In the genomic region with DNA sequence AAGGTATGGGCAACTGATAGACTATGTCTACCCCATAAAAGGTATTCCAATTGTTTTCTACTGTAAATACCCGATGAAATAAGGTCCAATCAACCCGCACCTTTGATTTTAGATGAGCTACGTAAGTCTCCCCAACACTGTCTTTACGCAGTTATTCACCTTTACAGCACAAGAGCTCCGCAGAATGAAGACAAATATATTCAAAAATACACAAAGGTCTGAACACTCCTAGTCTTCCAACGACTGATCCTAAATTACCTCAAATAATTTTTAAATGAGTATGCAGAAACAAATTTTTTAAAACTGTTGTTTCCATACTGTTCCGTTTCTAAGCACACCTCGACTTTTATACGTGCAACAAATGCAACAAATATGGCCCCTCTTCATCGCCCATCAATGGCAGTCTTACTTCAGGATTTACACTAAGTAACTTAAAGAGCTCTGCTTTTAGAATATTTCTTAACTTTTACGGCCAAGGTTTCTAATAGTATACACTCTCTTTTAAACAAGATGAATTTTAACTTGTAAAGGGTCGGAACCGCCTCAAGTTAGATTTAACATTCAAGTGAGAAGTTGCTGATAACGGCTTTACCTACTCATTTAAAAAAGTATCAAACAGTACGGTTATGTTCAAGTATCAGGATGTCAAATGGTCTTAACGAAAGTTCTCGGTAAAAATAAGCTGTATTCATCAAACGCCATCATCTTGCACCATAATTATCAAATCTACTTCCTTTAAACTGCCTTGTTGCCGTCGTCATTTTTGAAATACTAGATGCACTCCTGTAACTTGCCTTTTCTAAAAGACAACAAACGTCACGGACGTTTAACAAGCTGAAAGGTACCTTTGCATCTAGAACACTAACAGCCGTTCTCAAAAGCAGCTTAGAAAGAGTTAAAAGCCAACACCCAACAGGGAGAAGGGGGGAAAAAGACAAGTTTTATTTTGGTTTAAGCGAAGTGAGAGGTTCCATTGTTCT, we compare ENCODE assay signal across 8 mouse cellular contexts. TPM values are rescaled to one million over a fixed set of nuclear protein-coding genes. Genes with fewer than 3 reads are reported as not detected.
DNase-seq lines count a peak whose midpoint lies in the region; ATAC-seq and TF ChIP-seq lines count a peak whose summit lies in the region.

No protein-coding gene starts in this region.

- TF ChIP-seq CTCF in liver, adult 2 months (IDR thresholded peaks at IDR 0.05; ENCODE audit: low read depth, low read length) = no peak
- no peak for TF ChIP-seq CTCF in liver, postnatal 0 days (IDR thresholded peaks at IDR 0.05; ENCODE audit: low read depth)

- H3K36me3 ChIP-seq in liver, adult 2 months (ENCODE audit: control insufficient read depth, insufficient read depth, low read length) = peaks cover 7% of the 10 kb centered on the region
- no peaks in the 10 kb centered on the region for H3K36me3 ChIP-seq in forebrain, embryonic 16.5 days (ENCODE audit: control insufficient read depth, insufficient read depth)
- H3K36me3 ChIP-seq in liver, postnatal 0 days (replicated peaks; ENCODE audit: insufficient read depth, low read length) = peaks cover 9% of the 10 kb centered on the region

- H3K9ac ChIP-seq in liver, adult 2 months (ENCODE audit: low read depth, low read length) = peak overlapping the region; percentile 94
- peak overlapping the region; percentile 100 for H3K9ac ChIP-seq in forebrain, embryonic 16.5 days (replicated peaks; ENCODE audit: low read depth, low read length)
- H3K9ac ChIP-seq in liver, postnatal 0 days (replicated peaks) = peak overlapping the region; percentile 100

- peak overlapping the region; percentile 97 for H3K4me3 ChIP-seq in liver, adult 2 months (ENCODE audit: insufficient read depth, low read depth, low read length)
- peak overlapping the region; percentile 94 for H3K4me3 ChIP-seq in forebrain, embryonic 16.5 days (replicated peaks; ENCODE audit: low read length)
- peak overlapping the region; percentile 95 for H3K4me3 ChIP-seq in liver, postnatal 0 days (ENCODE audit: low read depth, low read length)

- WGBS in liver, adult 2 months = under 1% methylated on average over 25 of the region's 25 CpGs
- WGBS in forebrain, embryonic 16.5 days = under 1% methylated on average over 25 of the region's 25 CpGs
- under 1% methylated on average over 25 of the region's 25 CpGs for WGBS in liver, postnatal 0 days (ENCODE audit: insufficient replicate concordance)

- no peaks in the 10 kb centered on the region for H3K9me3 ChIP-seq in forebrain, embryonic 16.5 days (ENCODE audit: control insufficient read depth, low read length)
- H3K9me3 ChIP-seq in liver, postnatal 0 days (ENCODE audit: low read length) = no peaks in the 10 kb centered on the region

- ATAC-seq in forebrain, embryonic 16.5 days = no peak
- ATAC-seq in liver, postnatal 0 days = no peak
- ATAC-seq in inflammation-experienced regulatory T-cells, adult 6 months = no peak

- peak overlapping the region; percentile 30; the same call in 1 of the 2 replicates for H3K4me2 ChIP-seq in forebrain, embryonic 16.5 days (ENCODE audit: low read length)
- peak overlapping the region; percentile 73 for H3K4me2 ChIP-seq in liver, postnatal 0 days (ENCODE audit: low read depth, low read length)

- TF ChIP-seq EP300 in liver, postnatal 0 days (IDR thresholded peaks at IDR 0.05; ENCODE audit: low read depth) = no peak

- peaks cover 10% of the 10 kb centered on the region for H3K79me2 ChIP-seq in liver, adult 2 months (ENCODE audit: control insufficient read depth, insufficient read depth, low read length)

- H3K4me1 ChIP-seq in liver, adult 2 months (ENCODE audit: control insufficient read depth, insufficient read depth, low read length) = peaks cover 14% of the 10 kb centered on the region; the same call in 1 of the 2 replicates
- H3K4me1 ChIP-seq in forebrain, embryonic 16.5 days (replicated peaks; ENCODE audit: control insufficient read depth, insufficient read depth, low read length) = peaks cover 9% of the 10 kb centered on the region
- H3K4me1 ChIP-seq in liver, postnatal 0 days (ENCODE audit: insufficient read depth) = peaks cover 11% of the 10 kb centered on the region

- no peaks in the 10 kb centered on the region for H3K27me3 ChIP-seq in liver, adult 2 months (ENCODE audit: control insufficient read depth, insufficient read depth, low read length)
- H3K27me3 ChIP-seq in forebrain, embryonic 16.5 days (replicated peaks; ENCODE audit: control insufficient read depth, insufficient read depth, low read length) = no peaks in the 10 kb centered on the region
- no peaks in the 10 kb centered on the region for H3K27me3 ChIP-seq in liver, postnatal 0 days (ENCODE audit: insufficient read depth, low read length)

- TF ChIP-seq POLR2A in liver, adult 2 months (IDR thresholded peaks at IDR 0.05; ENCODE audit: extremely low read depth, insufficient read depth, low read length) = no peak

- DNase-seq in liver, adult 2 months (ENCODE audit: extremely low read depth, low read depth, low spot score) = peak; percentile 67
- DNase-seq in liver = no peak
- DNase-seq in NIH3T3 (ENCODE audit: low read depth) = peak; percentile 65
- DNase-seq in liver, postnatal 0 days = no peak
- DNase-seq in layer of hippocampus, postnatal 10 days (ENCODE audit: low spot score in 2 of 2) = no peak
- DNase-seq in urinary bladder, postnatal 25 days (ENCODE audit: low spot score) = no peak

- peak overlapping the region; percentile 99 for H3K27ac ChIP-seq in liver, adult 2 months (replicated peaks; ENCODE audit: insufficient read depth, low read depth, low read length)
- peak overlapping the region; percentile 100 for H3K27ac ChIP-seq in forebrain, embryonic 16.5 days (ENCODE audit: low read length)
- peak overlapping the region; percentile 100 for H3K27ac ChIP-seq in liver, postnatal 0 days (ENCODE audit: low read depth)

RNA-seq across cellular contexts. Expression of gene Chd2, which starts 15.3 kb away (rescaled TPM):
- 40.0 and 42.0 TPM in 2 replicates for total RNA-seq in liver, adult 2 months (2014; rRNA removed)
- polyA plus RNA-seq in liver, adult 2 months (2012; rRNA removed) = 16.9 and 20.1 TPM in 2 replicates
- 56.8 and 60.2 TPM in 2 replicates for polyA plus RNA-seq in forebrain, embryonic 16.5 days (2015; fragmentation: Nextera tagmentation; extraction: Ambion mirVana)
- 14.1 and 17.2 TPM in 2 replicates for polyA plus RNA-seq in liver, postnatal 0 days (2015; fragmentation: Nextera tagmentation; extraction: Ambion mirVana)
- polyA plus RNA-seq in inflammation-experienced regulatory T-cells, adult 6 months (2017; shearing (Covaris generic)) = 100 to 1,000 TPM; 120 to 258 (median 210) TPM
- total RNA-seq in layer of hippocampus, postnatal 10 days (2021) = 10 to 100 TPM; 47.7 to 50.3 TPM

Comparison
In these comparisons a context has a peak if more than half of its experiments do, and no peak if none do; other contexts are left out.
1. DNase-seq: peak in liver, adult 2 months (single experiment) and NIH3T3 (single experiment); none in liver (single experiment), liver, postnatal 0 days (single experiment), layer of hippocampus, postnatal 10 days (0 of 2) and urinary bladder, postnatal 25 days (single experiment).
2. Peak in every context shown above with its lines, with median percentiles within 50 percentile points of each other: H3K27ac ChIP-seq, H3K4me3 ChIP-seq and H3K9ac ChIP-seq.